Mouse (Mus musculus) kidney, adult 8-10 months (tissue): ENCODE results near the gene Clnk.
A peak's percentile ranks its signal among the peaks of the same experiment; 100 is the strongest.

ENCODE experiments used
- DNase-seq, 2 experiments: peaks; one replicate each; pipeline ENCODE4 v3.0.0; 2022

Clnk gene

GRCm38 (mm10) chr5:38708940-38709581, 167.6 kb downstream of the Clnk start:
- DNase-seq, result no peak

- DNase-seq, result no peak
These were observed 169.1 kb downstream of the Clnk start for GRCm38 (mm10) chr5:38707364-38708075.

GRCm38 (mm10) chr5:38702941-38703340, 173.7 kb downstream of the Clnk start:
- DNase-seq, result peak; percentile 14 to 37

GRCm38 (mm10) chr5:38702091-38702490, 174.5 kb downstream of the Clnk start:
- DNase-seq, result no peak

- DNase-seq, result no peak
These were observed 178.1 kb downstream of the Clnk start for GRCm38 (mm10) chr5:38698466-38698865.

- no peak for DNase-seq
These were observed 178.6 kb downstream of the Clnk start for GRCm38 (mm10) chr5:38698046-38698445.

GRCm38 (mm10) chr5:38696616-38697375, 179.8 kb downstream of the Clnk start:
- no peak for DNase-seq

GRCm38 (mm10) chr5:38692859-38693258, 183.8 kb downstream of the Clnk start:
- peak in 1 of 2 experiments; percentile 19 for DNase-seq

GRCm38 (mm10) chr5:38689186-38689585, 187.4 kb downstream of the Clnk start:
- no peak for DNase-seq

- no peak for DNase-seq
These were observed 188.9 kb downstream of the Clnk start for GRCm38 (mm10) chr5:38687694-38688093.

GRCm38 (mm10) chr5:38684164-38684911, 192.3 kb downstream of the Clnk start, which contains the start of gene Zfp518b:
Zfp518b (minus strand) TSS chr5:38684826.
- peak; percentile 45 to 71 for DNase-seq

GRCm38 (mm10) chr5:38658836-38659235, 217.8 kb downstream of the Clnk start:
- DNase-seq, result no peak
